Mouse (Mus musculus): ENCODE measurements at regions not wholly inside any gene's neighbourhood (a gene's known extent, or its start where the extent isn't known, plus 50 kb on each side); places are given as distances from the start of the nearest gene placed in this dataset.

- TF ChIP-seq EP300 (IDR thresholded peaks at IDR 0.05; ENCODE audit: low read depth) = no peak
- TF ChIP-seq CTCF (IDR thresholded peaks at IDR 0.05; ENCODE audit: low read depth) = no peak
These were observed 96.5 kb upstream of the Ccn6 start for GRCm38 (mm10) chr10:39260061-39260460.
